Mouse (Mus musculus) forebrain, embryonic 14.5 days (tissue): ENCODE measurements around the gene Gosr2. TPM values are rescaled to one million over a fixed set of nuclear protein-coding genes. Genes with fewer than 3 reads are reported as not detected.

ENCODE experiments used
- ATAC-seq: fragments of 200-750 bp; cut with Nextera tagmentation; 2 replicates; pipeline ENCODE4 v1.8.0; 2017; ENCODE audit warnings: mild to moderate bottlenecking, moderate library complexity
- DNase-seq: peaks from one replicate; pipeline ENCODE4 v3.0.0-alpha.2; 2015; ENCODE audit warnings: low spot score
- H3K27ac ChIP-seq: fragments of 300-500 bp; sonication (generic); 2 replicates; pipeline ENCODE4 v1.5.1; 2014; ENCODE audit warnings: low read depth, mild to moderate bottlenecking, control low read depth, low read length, moderate library complexity
- H3K27me3 ChIP-seq: fragments of 300-500 bp; sonication (generic); replicated peaks from 2 replicates; pipeline ENCODE4 v1.6.1; 2014; ENCODE audit warnings: low read length, control low read depth, mixed read lengths; ENCODE audit not compliant: control insufficient read depth, insufficient read depth
- H3K36me3 ChIP-seq: fragments of 300-500 bp; sonication (generic); 2 replicates; pipeline ENCODE4 v1.6.1; 2014; ENCODE audit warnings: low read length, control low read depth; ENCODE audit not compliant: control insufficient read depth, insufficient read depth
- H3K4me1 ChIP-seq: fragments of 300-500 bp; sonication (generic); 2 replicates; pipeline ENCODE4 v1.6.1; 2014; ENCODE audit warnings: antibody characterized with exemption, low read length, control low read depth; ENCODE audit not compliant: control insufficient read depth, insufficient read depth
- H3K4me2 ChIP-seq: fragments of 300-500 bp; sonication (generic); 2 replicates; pipeline ENCODE4 v1.6.1; 2014; ENCODE audit warnings: mild to moderate bottlenecking, control low read depth, low read length
- H3K4me3 ChIP-seq: fragments of 300-500 bp; sonication (generic); 2 replicates; pipeline ENCODE4 v1.5.1; 2014; ENCODE audit warnings: low read depth, low read length, control low read depth
- H3K9ac ChIP-seq: fragments of 300-500 bp; sonication (generic); 2 replicates; pipeline ENCODE4 v1.6.1; 2014; ENCODE audit warnings: mild to moderate bottlenecking, low read length, control low read depth, moderate library complexity
- H3K9me3 ChIP-seq: fragments of 300-500 bp; sonication (generic); replicated peaks from 2 replicates; pipeline ENCODE4 v1.6.1; 2016; ENCODE audit warnings: low read length, control low read depth, mixed read lengths; ENCODE audit not compliant: control insufficient read depth
- WGBS: fragments of 180-500 bp; shearing (Covaris S2); extraction: QIAGEN DNeasy Blood & Tissue Kit; methylation state at CpG from one replicate; pipeline ENCODE4 v1.1.7; 2014; 5-methylcytosine and 5-hydroxymethylcytosine counted together
- polyA plus RNA-seq: library from polyadenylated mRNA; unstranded; fragments of >200 nt; fragmentation: Nextera tagmentation; extraction: Ambion mirVana; gene quantifications from 2 replicates; pipeline ENCODE4 v1.2.1, GENCODE M21; 2014

Gosr2 gene
- polyA plus RNA-seq, 1 experiment from 2014 or later = 106 TPM

DNA sequence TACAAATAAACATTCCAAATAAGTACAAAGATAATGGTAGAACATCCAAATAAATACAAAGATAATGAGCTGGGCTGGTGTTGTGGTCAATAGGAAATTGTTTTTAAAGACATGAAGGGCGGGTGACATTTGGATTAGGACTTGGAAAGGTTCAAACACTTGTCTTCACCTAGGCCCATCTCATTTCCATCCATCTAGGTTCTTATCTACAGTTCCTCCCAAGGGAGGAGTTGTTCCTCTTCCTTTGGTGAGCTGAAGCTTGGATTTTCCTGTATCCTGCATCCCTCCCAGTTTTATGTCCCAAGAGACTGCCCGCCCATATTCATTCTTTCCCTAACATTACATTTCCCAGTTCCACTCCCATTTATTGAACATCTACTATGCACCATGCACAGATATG, 528 bp upstream of the Gosr2 start:
- Histone ChIP-seq H3K9ac (peak overlapping the region; percentile 66), H3K36me3 (no peaks in the 10 kb centered on the region), H3K4me3 (peak overlapping the region; percentile 53), H3K4me2 (peak overlapping the region; percentile 68), H3K27ac (peak overlapping the region; percentile 96), H3K27me3 (no peaks in the 10 kb centered on the region), H3K4me1 (peaks cover 3% of the 10 kb centered on the region; the same call in 1 of the 2 replicates), H3K9me3 (no peaks in the 10 kb centered on the region)
- ATAC-seq (no peak), DNase-seq (no peak)
- WGBS = 63% methylated on average over 2 of the region's 2 CpGs

DNA sequence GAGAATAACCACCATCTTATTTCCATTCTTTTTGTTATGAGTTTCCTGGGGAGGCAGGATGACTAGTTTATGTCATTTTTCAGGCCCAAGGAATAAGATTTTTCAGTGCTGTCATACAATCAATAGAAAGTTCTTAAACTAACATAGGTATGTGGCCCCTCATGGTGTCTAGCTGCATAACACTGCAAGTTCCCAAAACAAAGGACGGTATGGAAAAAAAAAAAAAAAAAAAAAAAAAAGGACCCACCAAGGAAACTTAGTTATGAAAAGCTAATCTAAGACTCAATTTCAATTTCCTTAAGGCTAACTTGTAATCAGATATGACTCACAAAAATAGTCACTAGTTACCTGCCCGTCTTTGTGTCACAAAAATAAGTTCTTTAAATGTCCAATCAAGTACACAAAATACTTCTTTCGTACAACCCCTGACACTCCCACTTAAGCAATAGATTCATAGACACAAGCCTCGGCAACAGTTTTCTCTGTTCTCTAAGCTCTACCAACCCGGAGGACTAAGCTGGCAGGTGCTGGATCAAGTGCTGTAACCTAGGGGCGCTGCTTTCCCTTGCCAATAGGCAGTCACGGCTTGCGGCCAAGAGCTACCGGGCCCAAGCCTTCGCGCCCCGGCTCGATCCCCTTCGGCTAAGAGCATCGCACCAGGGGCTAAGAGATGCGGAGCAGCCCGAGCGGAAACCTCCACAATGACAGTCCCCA, 690 bp downstream of the Gosr2 start:
- H3K4me1 ChIP-seq = peaks cover 3% of the 10 kb centered on the region; the same call in 1 of the 2 replicates
- no peaks in the 10 kb centered on the region for H3K9me3 ChIP-seq
- no peaks in the 10 kb centered on the region; the same call in 1 of the 2 replicates for H3K36me3 ChIP-seq
- H3K4me3 ChIP-seq = peak overlapping the region; percentile 53
- peak overlapping the region; percentile 96 for H3K27ac ChIP-seq
- DNase-seq (no peak), ATAC-seq (peak; percentile 64)
- 2% methylated on average over 18 of the region's 18 CpGs for WGBS
- H3K9ac ChIP-seq = peak overlapping the region; percentile 66
- peak overlapping the region; percentile 68 for H3K4me2 ChIP-seq
- no peaks in the 10 kb centered on the region for H3K27me3 ChIP-seq

DNA sequence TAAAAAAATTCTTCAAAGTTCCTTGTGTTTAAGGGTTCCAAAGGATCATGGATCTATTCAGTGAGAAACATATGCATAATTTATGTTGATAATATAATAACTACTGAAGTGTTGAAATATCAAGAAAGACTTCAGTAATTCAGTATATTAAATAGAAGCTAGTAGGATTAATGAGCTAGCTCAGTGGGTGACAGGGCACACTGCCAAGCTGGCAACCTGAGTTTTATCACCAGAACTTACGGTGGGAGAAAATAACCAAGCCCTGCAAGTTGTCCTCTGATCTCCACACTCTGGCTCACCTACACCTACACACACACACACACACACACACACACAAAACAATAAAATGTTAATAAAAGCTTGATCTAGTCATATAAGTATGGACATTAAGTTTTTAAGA, 4.5 kb downstream of the Gosr2 start:
- Histone ChIP-seq H3K4me1 (peaks cover under 1% of the 10 kb centered on the region; the same call in 1 of the 2 replicates), H3K9me3 (no peaks in the 10 kb centered on the region), H3K4me3 (no peak overlapping the region), H3K9ac (no peak overlapping the region), H3K27me3 (no peaks in the 10 kb centered on the region), H3K4me2 (no peak overlapping the region), H3K36me3 (peaks cover 4% of the 10 kb centered on the region), H3K27ac (no peak overlapping the region)
- no peak for ATAC-seq
- 27% methylated on average over 1 of the region's 1 CpGs for WGBS
- DNase-seq = no peak

DNA sequence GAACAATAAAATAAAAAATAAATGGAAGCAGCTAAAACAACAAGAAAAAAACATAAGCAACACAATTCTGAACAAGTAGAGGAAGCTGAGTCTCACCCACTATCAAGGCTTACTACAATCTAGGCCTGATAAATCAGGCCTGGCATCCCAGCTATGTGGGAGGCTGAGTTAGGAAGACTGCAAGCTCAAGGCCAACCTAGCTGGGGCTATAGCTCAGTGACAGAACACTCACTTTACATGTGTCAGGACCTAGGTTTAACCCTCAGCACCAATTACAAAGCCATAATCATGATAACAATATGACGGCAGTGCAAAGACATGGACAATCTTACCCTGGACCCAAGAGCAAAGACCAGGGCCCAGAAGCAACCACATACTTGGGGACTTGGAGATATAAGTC, 6.7 kb downstream of the Gosr2 start:
- Histone ChIP-seq H3K9ac (no peak overlapping the region), H3K36me3 (peaks cover 22% of the 10 kb centered on the region), H3K4me3 (no peak overlapping the region), H3K27me3 (no peaks in the 10 kb centered on the region), H3K9me3 (no peaks in the 10 kb centered on the region), H3K4me1 (no peaks in the 10 kb centered on the region), H3K27ac (no peak overlapping the region), H3K4me2 (no peak overlapping the region)
- ATAC-seq (no peak), DNase-seq (no peak)
- 98% methylated on average over 1 of the region's 1 CpGs for whole genome bisulfite sequencing

GRCm38 (mm10) chr11:103688980-103689378, 8.7 kb downstream of the Gosr2 start:
- H3K4me1 ChIP-seq = no peaks in the 10 kb centered on the region
- 19% methylated on average over 3 of the region's 3 CpGs for WGBS
- H3K4me3 ChIP-seq = no peak overlapping the region
- no peak overlapping the region for H3K27ac ChIP-seq
- DNase-seq (no peak), ATAC-seq (no peak)
- H3K4me2 ChIP-seq = no peak overlapping the region
- no peaks in the 10 kb centered on the region for H3K27me3 ChIP-seq
- no peak overlapping the region for H3K9ac ChIP-seq
- H3K9me3 ChIP-seq = no peaks in the 10 kb centered on the region
- H3K36me3 ChIP-seq = peaks cover 41% of the 10 kb centered on the region

DNA sequence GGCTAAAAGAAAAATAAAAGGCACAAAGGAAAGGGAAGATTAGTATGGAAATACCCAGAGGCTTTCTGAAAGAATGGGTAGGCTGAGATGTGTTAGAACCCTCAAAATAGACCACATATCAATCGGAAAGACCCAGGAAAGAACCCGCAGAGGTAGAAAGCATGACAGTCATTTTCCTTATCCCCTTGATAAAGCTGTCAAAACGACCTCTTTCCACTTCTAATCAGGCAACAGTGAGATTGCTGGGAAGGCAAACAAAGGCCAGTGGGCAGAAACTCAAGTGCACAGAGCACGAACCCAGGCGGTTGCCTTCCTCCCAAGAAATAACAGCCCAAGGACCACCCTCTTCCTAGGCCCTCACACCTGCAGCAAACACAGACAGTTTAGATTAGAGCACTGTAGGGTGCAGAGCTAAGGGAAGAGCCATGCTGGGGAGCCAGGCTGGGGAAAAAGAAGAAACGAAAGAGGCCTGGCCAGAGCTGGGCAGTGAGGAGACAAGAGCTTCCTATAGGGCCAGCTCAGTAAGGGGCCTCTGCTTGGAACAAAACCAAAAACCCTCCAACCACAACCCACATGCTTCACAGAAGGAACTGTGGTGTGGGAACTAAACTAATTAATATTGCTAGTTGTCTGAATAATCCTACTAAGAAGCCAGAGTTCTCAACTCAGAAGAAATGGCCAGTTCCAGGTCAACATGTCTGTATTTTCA, 9.3 kb downstream of the Gosr2 start:
- no peak overlapping the region for H3K9ac ChIP-seq
- no peak overlapping the region for H3K4me2 ChIP-seq
- H3K9me3 ChIP-seq = no peaks in the 10 kb centered on the region
- peaks cover 47% of the 10 kb centered on the region for H3K36me3 ChIP-seq
- WGBS = 40% methylated on average over 6 of the region's 6 CpGs
- DNase-seq (no peak), ATAC-seq (no peak)
- H3K4me3 ChIP-seq = no peak overlapping the region
- no peak overlapping the region for H3K27ac ChIP-seq
- no peaks in the 10 kb centered on the region for H3K4me1 ChIP-seq
- no peaks in the 10 kb centered on the region for H3K27me3 ChIP-seq

DNA sequence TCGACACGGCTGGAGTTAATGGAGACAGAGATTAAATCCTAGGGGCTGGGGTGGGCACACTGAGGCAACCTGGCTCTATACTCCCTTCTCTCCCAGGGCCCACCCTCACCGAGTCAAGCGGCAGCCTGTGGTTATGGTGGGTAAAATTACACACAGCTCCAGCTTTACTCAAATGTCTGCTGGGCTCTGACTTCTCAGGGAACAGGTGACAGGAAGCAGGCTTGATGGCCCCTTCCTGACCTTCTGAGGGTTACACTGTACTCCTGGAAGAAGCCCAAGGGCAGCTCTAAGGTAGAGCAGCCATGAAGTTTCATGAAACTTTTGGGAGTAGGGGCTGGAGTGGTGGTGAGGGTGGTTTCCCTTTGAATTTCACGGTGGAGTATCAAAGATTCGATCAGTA, 11.0 kb downstream of the Gosr2 start:
- peaks cover 64% of the 10 kb centered on the region for H3K36me3 ChIP-seq

DNA sequence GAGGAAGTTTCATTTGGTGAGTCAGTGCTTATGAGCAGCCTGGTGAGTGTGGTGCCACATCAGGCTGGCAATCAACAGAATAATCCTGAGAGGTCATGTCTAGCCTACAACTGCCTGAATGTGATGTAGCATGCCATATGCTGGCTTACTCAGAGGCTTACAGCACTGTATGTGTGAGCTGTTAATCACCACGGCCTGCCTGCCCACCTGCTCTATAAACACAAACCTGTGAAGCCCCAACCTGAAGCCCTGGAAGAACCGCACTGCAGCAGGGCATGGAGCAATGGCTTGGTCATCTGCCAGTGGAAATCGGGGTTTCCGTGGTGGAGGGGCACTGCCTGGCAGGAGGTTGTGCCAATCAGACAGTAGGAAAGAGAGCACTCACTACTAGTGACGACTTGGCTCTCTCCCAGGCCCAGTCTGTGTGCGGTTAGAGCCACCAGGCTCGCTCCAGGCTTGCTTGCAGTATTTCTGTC, 12.4 kb downstream of the Gosr2 start:
- H3K4me2 ChIP-seq = no peak overlapping the region
- DNase-seq = peak; percentile 71
- peak; percentile 83 for ATAC-seq

More for the DNA sequence above, 11.0 kb downstream of the Gosr2 start:
- no peaks in the 10 kb centered on the region for H3K4me1 ChIP-seq
- no peaks in the 10 kb centered on the region for H3K27me3 ChIP-seq
- H3K27ac ChIP-seq = no peak overlapping the region
- DNase-seq (no peak), ATAC-seq (no peak)
- no peak overlapping the region for H3K4me3 ChIP-seq
- H3K4me2 ChIP-seq = no peak overlapping the region
- H3K9me3 ChIP-seq = no peaks in the 10 kb centered on the region
- no peak overlapping the region for H3K9ac ChIP-seq
- 92% methylated on average over 6 of the region's 6 CpGs for WGBS

More for the DNA sequence above, 12.4 kb downstream of the Gosr2 start:
- Histone ChIP-seq H3K4me3 (no peak overlapping the region), H3K4me1 (no peaks in the 10 kb centered on the region), H3K27ac (peak overlapping the region; percentile 63; the same call in 1 of the 2 replicates), H3K27me3 (no peaks in the 10 kb centered on the region), H3K36me3 (peaks cover 78% of the 10 kb centered on the region), H3K9ac (no peak overlapping the region), H3K9me3 (no peaks in the 10 kb centered on the region)
- WGBS = 59% methylated on average over 7 of the region's 7 CpGs
